Mouse (Mus musculus): ENCODE data around the gene Sval1. TPM values are rescaled to one million over a fixed set of nuclear protein-coding genes. Genes with fewer than 3 reads are reported as not detected.

Gene Sval1
- polyA plus RNA-seq (2012; fragmentation: generic; extraction: Trizol) = not detected

GRCm38 (mm10) chr6:41951330-41951729 is at the start of gene Sval1:
Sval1 (plus strand) TSS chr6:41951630.

GRCm38 (mm10) chr6:41967840-41968239 is 16.4 kb downstream of the Sval1 start, which contains the start of gene Sval3:
Sval3 (plus strand) TSS chr6:41968140.

Other genes with a start within 250 kb of the Sval1 start
- not detected for gene Kel, start 247.3 kb upstream of the Sval1 start, polyA plus RNA-seq (2012; fragmentation: generic; extraction: Trizol)
- gene Olfr459, start 176.5 kb upstream of the Sval1 start, polyA plus RNA-seq (2012; fragmentation: generic; extraction: Trizol) = not detected
- gene Pip, start 104.1 kb upstream of the Sval1 start, polyA plus RNA-seq (2012; fragmentation: generic; extraction: Trizol) = not detected
- gene Sval2, start 98.6 kb upstream of the Sval1 start, polyA plus RNA-seq (2012; fragmentation: generic; extraction: Trizol) = not detected
- not detected for gene Sval3, start 16.5 kb downstream of the Sval1 start, polyA plus RNA-seq (2012; fragmentation: generic; extraction: Trizol)
- gene Sva, start 86.8 kb downstream of the Sval1 start, polyA plus RNA-seq (2012; fragmentation: generic; extraction: Trizol) = not detected
- not detected for gene Tas2r139, start 189.3 kb downstream of the Sval1 start, polyA plus RNA-seq (2012; fragmentation: generic; extraction: Trizol)